Mouse (Mus musculus) gonadal fat pad, adult 2 months (tissue): ENCODE results near the gene Gm10203. TPM values are rescaled to one million over a fixed set of nuclear protein-coding genes. Genes with fewer than 3 reads are reported as not detected.

Source experiments
- polyA plus RNA-seq: library from polyadenylated mRNA; depleted of rRNA; stranded (reverse); fragments of >200 nt; gene quantifications from 2 replicates; pipeline ENCODE4 v1.2.3, GENCODE M21; 2012; rRNA removed

The Gm10203 gene
- polyA plus RNA-seq, 1 experiment, result not detected

Other genes starting within 250 kb of the Gm10203 start
- 12.7 and 15.8 TPM in 2 replicates for gene Caprin2, start 233.9 kb upstream of the Gm10203 start, polyA plus RNA-seq
- gene Sinhcaf, start 183.7 kb upstream of the Gm10203 start, polyA plus RNA-seq, result 3.6 and 5.3 TPM in 2 replicates
- gene Dennd5b, start 28.5 kb upstream of the Gm10203 start, polyA plus RNA-seq, result 3.6 and 6.0 TPM in 2 replicates
- gene Etfbkmt, start 9.7 kb downstream of the Gm10203 start, polyA plus RNA-seq, result 16.8 and 16.9 TPM in 2 replicates
- 10.0 and 10.7 TPM in 2 replicates for gene Amn1, start 58.5 kb downstream of the Gm10203 start, polyA plus RNA-seq
- gene Resf1, start 179.2 kb downstream of the Gm10203 start, polyA plus RNA-seq, result 8.0 and 8.4 TPM in 2 replicates